Mouse (Mus musculus): ENCODE data around the gene Rab24. TPM values are rescaled to one million over a fixed set of nuclear protein-coding genes. Genes with fewer than 3 reads are reported as not detected.

The Rab24 gene
- polyA plus RNA-seq (2014; fragmentation: Illumina TruSeq; extraction: RNeasy Lipid Tissue Mini Kit (QIAGEN cat#74804); ENCODE audit: low read depth, low replicate concordance): 67.2 TPM

DNA sequence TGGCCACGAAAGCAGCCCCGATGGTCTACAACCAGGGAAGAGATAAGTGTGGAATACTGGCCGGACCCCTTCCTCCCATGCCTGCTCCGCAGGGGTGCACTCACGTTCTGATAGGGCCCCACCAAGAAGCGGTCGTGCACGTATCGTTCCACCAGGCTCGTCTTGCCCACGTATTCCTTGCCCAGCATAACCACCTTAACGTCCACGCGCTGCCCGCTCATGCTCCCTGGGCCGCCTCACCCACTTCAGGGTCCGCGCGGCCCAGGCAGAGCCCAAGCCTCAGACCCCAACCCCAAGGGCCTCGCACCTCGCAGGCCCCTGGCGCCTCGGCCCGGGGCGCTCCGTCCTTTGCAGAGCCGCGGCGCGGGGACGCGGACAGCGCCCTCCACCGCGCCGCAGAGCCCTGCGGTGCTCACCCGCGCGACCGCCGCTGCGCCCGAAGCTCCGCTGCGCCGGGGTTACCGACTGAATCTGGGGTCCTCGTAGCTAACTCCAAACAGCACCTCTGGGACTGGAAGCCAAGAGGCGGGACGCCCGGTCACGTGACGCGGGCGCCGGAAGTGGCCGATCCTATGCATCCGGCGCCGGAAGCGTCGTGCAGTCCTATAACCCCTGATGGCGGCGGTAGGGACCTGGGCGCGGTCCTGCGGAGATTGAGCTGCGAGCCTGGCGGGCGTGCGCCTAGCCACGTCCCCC, at the start of gene Rab24:
TSS of gene Rab24 (minus strand) at position 513 of the 696 bp plus-strand sequence.

DNA sequence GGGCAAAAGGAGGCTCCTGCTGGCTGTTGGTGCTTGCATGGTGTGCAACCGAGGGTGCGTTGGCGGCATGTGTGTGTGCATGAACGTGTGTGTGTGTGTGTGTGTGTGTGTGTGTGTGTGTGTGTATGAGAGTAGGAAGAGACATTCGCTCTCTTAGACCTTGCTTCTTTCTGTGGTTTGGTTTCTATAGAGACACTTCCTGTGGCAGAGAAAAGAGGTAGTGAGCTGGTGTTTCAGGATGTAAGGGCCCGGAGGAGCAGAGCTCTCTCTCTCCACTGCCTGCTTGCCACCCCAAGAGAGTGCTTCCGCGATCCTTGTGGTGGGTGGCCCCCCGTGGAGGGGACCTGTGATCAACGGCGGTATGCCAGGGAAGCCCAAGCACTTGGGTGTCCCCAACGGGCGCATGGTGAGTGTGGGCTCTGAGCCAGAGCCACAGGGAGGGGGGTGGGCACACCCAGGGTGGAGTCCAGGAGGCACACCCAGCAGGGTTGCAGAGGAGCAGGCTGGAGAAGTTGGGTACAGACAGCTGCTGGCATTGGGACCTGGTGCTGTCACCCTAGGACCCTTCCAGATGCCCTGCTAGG, 47.9 kb upstream of the Rab24 start, which contains the start of gene Rgs14:
TSS of gene Rgs14 (plus strand) at position 202 of the 584 bp plus-strand sequence.

DNA sequence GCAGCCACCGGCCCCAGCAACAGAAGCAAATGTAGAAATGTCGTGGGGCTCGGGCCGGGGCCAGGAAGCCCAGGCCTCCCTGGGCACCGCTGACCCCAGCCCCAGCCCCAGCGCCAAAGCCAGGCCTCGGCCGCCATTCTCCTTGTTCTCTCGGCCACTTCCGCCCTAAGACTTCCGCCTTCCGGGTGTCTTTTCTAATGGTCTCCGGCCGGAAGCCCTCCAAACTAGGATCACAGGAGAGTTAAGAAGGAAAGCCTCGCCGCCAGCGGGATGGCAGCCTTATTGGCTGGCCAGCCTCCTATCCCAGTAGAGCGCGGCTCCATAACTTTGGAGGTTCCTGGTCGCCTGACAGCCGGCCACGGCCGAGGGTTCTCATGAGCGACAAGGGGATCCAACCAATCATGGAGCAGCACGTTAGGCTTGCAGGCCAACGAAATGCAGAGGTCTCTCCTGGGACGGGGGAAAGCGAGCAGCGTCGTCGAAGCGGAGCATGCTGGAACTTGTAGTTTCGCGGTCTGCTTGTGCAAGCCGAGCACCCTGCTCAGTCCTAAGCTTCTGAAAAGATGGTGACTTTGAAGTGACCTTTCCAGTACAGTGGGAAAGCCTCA, 40.8 kb upstream of the Rab24 start, which contains the start of gene Lman2:
TSS of gene Lman2 (minus strand) at position 331 of the 608 bp plus-strand sequence.

DNA sequence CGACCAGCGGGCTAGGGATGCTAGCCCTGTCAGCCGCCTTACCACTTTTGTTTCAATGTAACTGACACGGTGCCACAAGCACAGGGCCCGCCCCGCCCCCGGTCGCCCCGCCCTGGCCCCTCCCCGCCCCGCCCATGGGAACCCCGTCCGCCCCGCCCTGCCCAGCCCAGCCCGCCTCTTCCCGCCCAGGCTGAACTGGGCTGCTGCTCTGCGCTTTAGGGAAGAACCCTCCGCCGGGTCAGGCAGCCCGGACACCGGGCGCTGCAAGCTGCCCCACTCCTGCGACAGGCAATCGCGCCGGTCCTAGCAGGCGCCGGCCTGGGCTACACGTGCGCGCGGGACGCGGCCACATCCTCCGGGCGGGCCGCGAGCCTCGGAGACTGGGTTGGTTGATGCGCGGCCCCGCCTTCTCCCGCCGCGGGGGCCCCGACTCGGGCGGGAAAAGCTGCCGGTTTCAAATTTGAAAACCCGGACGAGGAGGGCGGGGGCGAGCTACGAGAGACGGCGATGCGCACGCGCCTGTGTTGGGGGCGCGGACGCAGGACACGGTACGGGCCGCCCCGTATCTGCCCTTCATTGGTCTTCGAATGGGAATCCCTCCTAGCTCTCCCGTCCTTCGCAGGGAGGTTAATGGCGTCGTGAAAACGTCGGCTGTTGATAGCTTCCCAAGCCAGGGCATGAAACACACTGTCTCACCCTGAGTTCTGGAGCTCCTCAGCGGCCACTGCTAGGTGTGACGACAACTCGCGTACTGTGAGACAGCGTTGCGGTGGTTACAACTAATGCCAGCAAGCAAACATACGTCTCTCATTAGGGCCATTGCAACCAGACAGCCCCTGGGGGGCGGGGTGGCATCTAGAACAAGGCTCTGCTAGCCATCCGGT, 8.2 kb upstream of the Rab24 start, which contains the start of gene Mxd3:
TSS of gene Mxd3 (minus strand) at position 141 of the 884 bp plus-strand sequence.

DNA sequence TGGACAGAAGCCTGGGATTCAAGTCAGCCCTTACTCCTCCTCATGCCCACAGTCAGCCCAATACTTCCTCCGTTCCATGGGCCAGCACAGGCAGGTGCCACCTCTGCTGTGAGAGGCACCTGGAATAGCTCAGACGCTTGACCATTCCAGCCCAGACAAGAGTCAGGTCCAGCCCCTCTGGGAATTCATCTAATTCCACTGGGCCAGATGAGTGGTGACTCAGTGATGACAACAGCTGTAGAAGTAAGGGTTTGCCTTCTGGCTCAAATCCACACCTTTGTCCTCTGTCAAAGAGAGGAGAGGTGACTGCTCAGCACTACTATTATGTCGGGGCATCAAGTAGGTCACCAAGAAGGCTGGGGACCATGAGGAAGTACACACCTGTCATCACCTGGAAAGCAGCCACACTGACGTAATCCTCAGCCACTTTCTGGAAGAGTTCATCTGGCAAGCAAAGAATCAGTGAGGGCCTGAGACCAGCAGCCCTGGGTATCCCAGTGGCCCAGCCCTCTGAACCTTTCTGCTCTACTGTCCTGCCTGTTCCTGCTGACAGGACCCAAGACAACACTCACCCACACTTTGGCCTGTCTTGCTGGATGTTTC, 1.7 kb downstream of the Rab24 start, which contains the start of gene Prelid1:
TSS of gene Prelid1 (plus strand) at position 570 of the 603 bp plus-strand sequence.

Other genes starting within 250 kb of the Rab24 start
- gene Uimc1, start 221.6 kb downstream of the Rab24 start, polyA plus RNA-seq (2014; fragmentation: Illumina TruSeq; extraction: RNeasy Lipid Tissue Mini Kit (QIAGEN cat#74804); ENCODE audit: low read depth, low replicate concordance): 38.4 TPM
- gene Zfp346, start 216.6 kb downstream of the Rab24 start, polyA plus RNA-seq (2014; fragmentation: Illumina TruSeq; extraction: RNeasy Lipid Tissue Mini Kit (QIAGEN cat#74804); ENCODE audit: low read depth, low replicate concordance): 20.3 TPM
- gene Gm17617, start 188.4 kb downstream of the Rab24 start, polyA plus RNA-seq (2014; fragmentation: Illumina TruSeq; extraction: RNeasy Lipid Tissue Mini Kit (QIAGEN cat#74804); ENCODE audit: low read depth, low replicate concordance): not detected
- gene Fgfr4, start 169.3 kb downstream of the Rab24 start, polyA plus RNA-seq (2014; fragmentation: Illumina TruSeq; extraction: RNeasy Lipid Tissue Mini Kit (QIAGEN cat#74804); ENCODE audit: low read depth, low replicate concordance): 4.6 TPM
- gene Nsd1, start 112.2 kb downstream of the Rab24 start, polyA plus RNA-seq (2014; fragmentation: Illumina TruSeq; extraction: RNeasy Lipid Tissue Mini Kit (QIAGEN cat#74804); ENCODE audit: low read depth, low replicate concordance): 36.5 TPM
- 161 TPM for gene Prelid1, start 1.4 kb downstream of the Rab24 start, polyA plus RNA-seq (2014; fragmentation: Illumina TruSeq; extraction: RNeasy Lipid Tissue Mini Kit (QIAGEN cat#74804); ENCODE audit: low read depth, low replicate concordance)
- gene Mxd3, start 7.9 kb upstream of the Rab24 start, polyA plus RNA-seq (2014; fragmentation: Illumina TruSeq; extraction: RNeasy Lipid Tissue Mini Kit (QIAGEN cat#74804); ENCODE audit: low read depth, low replicate concordance): 1.2 TPM
- 250 TPM for gene Lman2, start 40.8 kb upstream of the Rab24 start, polyA plus RNA-seq (2014; fragmentation: Illumina TruSeq; extraction: RNeasy Lipid Tissue Mini Kit (QIAGEN cat#74804); ENCODE audit: low read depth, low replicate concordance)
- 2.2 TPM for gene Rgs14, start 47.8 kb upstream of the Rab24 start, polyA plus RNA-seq (2014; fragmentation: Illumina TruSeq; extraction: RNeasy Lipid Tissue Mini Kit (QIAGEN cat#74804); ENCODE audit: low read depth, low replicate concordance)
- gene Slc34a1, start 76.2 kb upstream of the Rab24 start, polyA plus RNA-seq (2014; fragmentation: Illumina TruSeq; extraction: RNeasy Lipid Tissue Mini Kit (QIAGEN cat#74804); ENCODE audit: low read depth, low replicate concordance): 0.87 TPM
- 3.0 TPM for gene Pfn3, start 93.3 kb upstream of the Rab24 start, polyA plus RNA-seq (2014; fragmentation: Illumina TruSeq; extraction: RNeasy Lipid Tissue Mini Kit (QIAGEN cat#74804); ENCODE audit: low read depth, low replicate concordance)
- gene F12, start 104.8 kb upstream of the Rab24 start, polyA plus RNA-seq (2014; fragmentation: Illumina TruSeq; extraction: RNeasy Lipid Tissue Mini Kit (QIAGEN cat#74804); ENCODE audit: low read depth, low replicate concordance): not detected
- gene Grk6, start 123.1 kb upstream of the Rab24 start, polyA plus RNA-seq (2014; fragmentation: Illumina TruSeq; extraction: RNeasy Lipid Tissue Mini Kit (QIAGEN cat#74804); ENCODE audit: low read depth, low replicate concordance): 30.4 TPM
- gene Prr7, start 142.3 kb upstream of the Rab24 start, polyA plus RNA-seq (2014; fragmentation: Illumina TruSeq; extraction: RNeasy Lipid Tissue Mini Kit (QIAGEN cat#74804); ENCODE audit: low read depth, low replicate concordance): 1.1 TPM
- gene Dbn1, start 166.2 kb upstream of the Rab24 start, polyA plus RNA-seq (2014; fragmentation: Illumina TruSeq; extraction: RNeasy Lipid Tissue Mini Kit (QIAGEN cat#74804); ENCODE audit: low read depth, low replicate concordance): 17.8 TPM
- gene Pdlim7, start 191.7 kb upstream of the Rab24 start, polyA plus RNA-seq (2014; fragmentation: Illumina TruSeq; extraction: RNeasy Lipid Tissue Mini Kit (QIAGEN cat#74804); ENCODE audit: low read depth, low replicate concordance): 31.4 TPM
- 3.3 TPM for gene Dok3, start 207.3 kb upstream of the Rab24 start, polyA plus RNA-seq (2014; fragmentation: Illumina TruSeq; extraction: RNeasy Lipid Tissue Mini Kit (QIAGEN cat#74804); ENCODE audit: low read depth, low replicate concordance)
- 26.7 TPM for gene Ddx41, start 214.7 kb upstream of the Rab24 start, polyA plus RNA-seq (2014; fragmentation: Illumina TruSeq; extraction: RNeasy Lipid Tissue Mini Kit (QIAGEN cat#74804); ENCODE audit: low read depth, low replicate concordance)
- gene Fam193b, start 249.2 kb upstream of the Rab24 start, polyA plus RNA-seq (2014; fragmentation: Illumina TruSeq; extraction: RNeasy Lipid Tissue Mini Kit (QIAGEN cat#74804); ENCODE audit: low read depth, low replicate concordance): 57.3 TPM